ENCODE assay signal across 11 mouse cellular contexts in the genomic region with DNA sequence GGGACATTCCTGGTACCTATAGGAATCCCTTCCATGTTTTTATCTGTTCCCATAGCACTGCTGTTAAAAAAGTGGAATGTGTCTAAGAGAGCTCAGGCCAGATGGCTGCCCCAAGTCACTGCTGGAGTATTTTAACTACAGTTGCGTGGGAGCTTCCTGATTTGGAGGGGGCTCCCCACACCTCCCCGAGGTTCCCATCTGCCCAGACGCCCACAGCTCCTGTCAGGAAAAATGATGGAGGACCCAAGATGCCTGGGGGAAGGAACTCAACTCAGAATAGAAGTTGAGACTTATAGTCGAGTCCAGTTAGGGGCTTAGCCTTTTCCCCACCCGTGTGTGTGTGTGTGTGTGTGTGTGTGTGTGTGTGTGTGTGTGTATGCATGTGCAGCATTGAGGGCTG. TPM values are rescaled to one million over a fixed set of nuclear protein-coding genes. Genes with fewer than 3 reads are reported as not detected.
A peak's percentile ranks its signal among the peaks of the same experiment; 100 is the strongest.
DNase-seq lines count a peak whose midpoint lies in the region; ATAC-seq lines count a peak whose summit lies in the region.
"Had no signal": no experiment of that assay in that cellular context is flagged by ENCODE, and none has a peak within 500 bp of the region (broad histone marks: within the 10 kb centered on the region; RNA-seq: fewer than 3 reads in every experiment).

No protein-coding gene starts in this region.

- H3K4me1 ChIP-seq in heart, embryonic 10.5 days: peaks cover 83% of the 10 kb centered on the region
- H3K4me1 ChIP-seq in liver, embryonic 12.5 days: peaks cover 81% of the 10 kb centered on the region
- H3K4me1 ChIP-seq in intestine, embryonic 16.5 days (ENCODE audit: control insufficient read depth, insufficient read depth, low read length): peaks cover 59% of the 10 kb centered on the region

- H3K36me3 ChIP-seq in heart, embryonic 10.5 days: no peaks in the 10 kb centered on the region
- H3K36me3 ChIP-seq in liver, embryonic 12.5 days: no peaks in the 10 kb centered on the region
- H3K36me3 ChIP-seq in intestine, embryonic 16.5 days (ENCODE audit: control insufficient read depth, insufficient read depth, low read length): no peaks in the 10 kb centered on the region

- no peak overlapping the region for H3K4me2 ChIP-seq in liver, embryonic 12.5 days
- no peak overlapping the region for H3K4me2 ChIP-seq in intestine, embryonic 16.5 days (ENCODE audit: low read depth, low read length)

- DNase-seq in heart, embryonic 10.5 days (ENCODE audit: low spot score): no peak
- no peak for DNase-seq in heart, postnatal 4 days
- DNase-seq in liver: no peak
- DNase-seq in right cerebral cortex, postnatal 10 days (ENCODE audit: low spot score in 2 of 2): peak; percentile 82 to 92
- no peak for DNase-seq in adrenal gland, adult 18-20 months (ENCODE audit: low spot score in 2 of 2)
- no peak for DNase-seq in embryo, embryonic 11 days
- DNase-seq: cerebellum, adult 11 months; kidney, adult 18-20 months had no signal

- H3K27ac ChIP-seq in heart, embryonic 10.5 days: peak overlapping the region; percentile 77
- H3K27ac ChIP-seq in liver, embryonic 12.5 days: peak overlapping the region; percentile 62
- peak overlapping the region; percentile 70 for H3K27ac ChIP-seq in intestine, embryonic 16.5 days (ENCODE audit: low read length)

- H3K4me3 ChIP-seq in heart, embryonic 10.5 days: no peak overlapping the region
- H3K4me3 ChIP-seq in liver, embryonic 12.5 days: no peak overlapping the region
- H3K4me3 ChIP-seq in intestine, embryonic 16.5 days (ENCODE audit: low read length): no peak overlapping the region

- H3K9ac ChIP-seq in liver, embryonic 12.5 days: no peak overlapping the region
- no peak overlapping the region for H3K9ac ChIP-seq in intestine, embryonic 16.5 days (ENCODE audit: low read depth, low read length)

- ATAC-seq in liver, embryonic 12.5 days: no peak
- no peak for ATAC-seq in intestine, embryonic 16.5 days
- ATAC-seq: forebrain, embryonic 14.5 days had no signal

- WGBS in heart, embryonic 10.5 days: 46% methylated on average over 5 of the region's 5 CpGs
- WGBS in liver, embryonic 12.5 days (ENCODE audit: insufficient replicate concordance): 34% methylated on average over 5 of the region's 5 CpGs
- WGBS in intestine, embryonic 16.5 days: 28% methylated on average over 5 of the region's 5 CpGs

- H3K9me3 ChIP-seq in heart, embryonic 10.5 days: no peaks in the 10 kb centered on the region
- no peaks in the 10 kb centered on the region for H3K9me3 ChIP-seq in liver, embryonic 12.5 days (replicated peaks)
- no peaks in the 10 kb centered on the region for H3K9me3 ChIP-seq in intestine, embryonic 16.5 days (ENCODE audit: control insufficient read depth, low read length)

- peaks cover 10% of the 10 kb centered on the region for H3K27me3 ChIP-seq in heart, embryonic 10.5 days (ENCODE audit: insufficient read depth, poor library complexity, severe bottlenecking)
- peaks cover 10% of the 10 kb centered on the region for H3K27me3 ChIP-seq in liver, embryonic 12.5 days (replicated peaks)
- H3K27me3 ChIP-seq in intestine, embryonic 16.5 days (replicated peaks; ENCODE audit: control insufficient read depth, insufficient read depth, low read length): no peaks in the 10 kb centered on the region

RNA-seq across cellular contexts. Expression of a gene that starts 2.8 kb away (rescaled TPM):
- 4.6 and 5.4 TPM in 2 replicates for polyA plus RNA-seq in heart, embryonic 10.5 days (2016; fragmentation: Nextera tagmentation; extraction: Ambion mirVana)
- total RNA-seq in heart, postnatal 4 days (2021): 1 to 10 TPM; 1.7 to 2.3 TPM
- 2.9 and 3.6 TPM in 2 replicates for polyA plus RNA-seq in liver, embryonic 12.5 days (2016; fragmentation: Nextera tagmentation; extraction: Ambion mirVana)
- 4.3 and 4.8 TPM in 2 replicates for polyA plus RNA-seq in intestine, embryonic 16.5 days (2015; fragmentation: Nextera tagmentation; extraction: Ambion mirVana)
- total RNA-seq in adrenal gland, adult 18-20 months (2021): 1 to 10 TPM; 2.0 TPM

Comparison
In these comparisons a context has a peak if more than half of its experiments do, and no peak if none do; other contexts are left out.
1. DNase-seq: peak in right cerebral cortex, postnatal 10 days (2 of 2); none in heart, embryonic 10.5 days (single experiment), heart, postnatal 4 days (single experiment), liver (single experiment), adrenal gland, adult 18-20 months (0 of 2) and embryo, embryonic 11 days (single experiment).
2. Peak in every context shown above with its lines, with median percentiles within 50 percentile points of each other: H3K27ac ChIP-seq.